Mouse (Mus musculus) intestine, embryonic 14.5 days (tissue): Measurements from ENCODE around the gene Arhgef40. TPM values are rescaled to one million over a fixed set of nuclear protein-coding genes. Genes with fewer than 3 reads are reported as not detected.
A peak's percentile ranks its signal among the peaks of the same experiment; 100 is the strongest.

Source experiments
- ATAC-seq: fragments of 200-750 bp; cut with Nextera tagmentation; replicated peaks from 2 replicates; pipeline ENCODE4 v1.8.0; 2017; ENCODE audit warnings: low read depth, moderate number of reproducible peaks, moderate TSS enrichment, moderate library complexity; ENCODE audit not compliant: low FRiP score, low TSS enrichment
- DNase-seq: peaks from one replicate; pipeline ENCODE4 v3.0.0-alpha.2; 2018; ENCODE audit warnings: low spot score
- H3K27ac ChIP-seq: fragments of 300-500 bp; sonication (generic); 2 replicates; pipeline ENCODE4 v1.5.1; 2014; ENCODE audit warnings: low read depth, mild to moderate bottlenecking, control low read depth
- H3K27me3 ChIP-seq: fragments of 300-500 bp; sonication (generic); replicated peaks from 2 replicates; pipeline ENCODE4 v1.6.1; 2014; ENCODE audit warnings: low read length, control low read depth; ENCODE audit not compliant: control insufficient read depth, insufficient read depth
- H3K36me3 ChIP-seq: fragments of 300-500 bp; sonication (generic); 2 replicates; pipeline ENCODE4 v1.6.1; 2014; ENCODE audit warnings: low read length, control low read depth; ENCODE audit not compliant: control insufficient read depth, insufficient read depth
- H3K4me1 ChIP-seq: fragments of 300-500 bp; sonication (generic); replicated peaks from 2 replicates; pipeline ENCODE4 v1.6.1; 2014; ENCODE audit warnings: low read length, control low read depth, mixed read lengths; ENCODE audit not compliant: control insufficient read depth, insufficient read depth
- H3K4me2 ChIP-seq: fragments of 300-500 bp; sonication (generic); 2 replicates; pipeline ENCODE4 v1.6.1; 2014; ENCODE audit warnings: low read length
- H3K4me3 ChIP-seq: fragments of 300-500 bp; sonication (generic); 2 replicates; pipeline ENCODE4 v1.5.1; 2014; ENCODE audit warnings: low read depth, low read length, control low read depth, mixed read lengths
- H3K9ac ChIP-seq: fragments of 300-500 bp; sonication (generic); 2 replicates; pipeline ENCODE4 v1.6.1; 2014; ENCODE audit warnings: mild to moderate bottlenecking, low read length
- H3K9me3 ChIP-seq: fragments of 300-500 bp; sonication (generic); 2 replicates; pipeline ENCODE4 v1.6.1; 2016; ENCODE audit warnings: low read length, control low read depth; ENCODE audit not compliant: control insufficient read depth
- WGBS: fragments of 180-500 bp; shearing (Covaris S2); extraction: QIAGEN DNeasy Blood & Tissue Kit; methylation state at CpG from one replicate; pipeline ENCODE4 v1.1.7; 2014; 5-methylcytosine and 5-hydroxymethylcytosine counted together
- polyA plus RNA-seq: library from polyadenylated mRNA; unstranded; fragments of >200 nt; fragmentation: Nextera tagmentation; extraction: Ambion mirVana; gene quantifications from 2 replicates; pipeline ENCODE4 v1.2.1, GENCODE M21; 2014

The Arhgef40 gene
- polyA plus RNA-seq, 1 experiment from 2014 or later: 80.8 TPM

DNA sequence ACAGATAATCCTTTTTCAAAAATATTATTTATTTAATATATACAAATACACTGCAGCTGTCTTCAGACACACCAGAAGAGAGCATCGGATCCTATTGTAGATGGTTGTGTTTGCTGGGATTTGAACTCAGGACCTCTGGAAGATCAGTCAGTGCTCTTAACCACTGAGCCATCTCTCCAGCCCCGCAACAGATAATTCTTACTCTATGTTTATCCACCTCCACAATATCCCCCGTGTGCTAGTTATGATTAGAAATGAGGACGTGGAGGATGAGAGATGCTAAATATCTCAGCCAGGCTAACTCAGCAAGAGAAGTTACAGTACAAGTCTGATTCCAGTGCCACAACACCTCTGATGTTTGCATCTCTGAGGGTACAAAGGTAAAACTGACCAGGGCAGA is 9.9 kb downstream of the Arhgef40 start:
- peaks cover 100% of the 10 kb centered on the region for H3K36me3 ChIP-seq
- no peak overlapping the region for H3K9ac ChIP-seq
- H3K4me1 ChIP-seq: no peaks in the 10 kb centered on the region
- 86% methylated on average over 4 of the region's 4 CpGs for WGBS
- H3K9me3 ChIP-seq: no peaks in the 10 kb centered on the region
- no peak overlapping the region for H3K27ac ChIP-seq
- H3K4me2 ChIP-seq: no peak overlapping the region
- H3K27me3 ChIP-seq: no peaks in the 10 kb centered on the region
- DNase-seq (no peak), ATAC-seq (no peak)
- H3K4me3 ChIP-seq: no peak overlapping the region

DNA sequence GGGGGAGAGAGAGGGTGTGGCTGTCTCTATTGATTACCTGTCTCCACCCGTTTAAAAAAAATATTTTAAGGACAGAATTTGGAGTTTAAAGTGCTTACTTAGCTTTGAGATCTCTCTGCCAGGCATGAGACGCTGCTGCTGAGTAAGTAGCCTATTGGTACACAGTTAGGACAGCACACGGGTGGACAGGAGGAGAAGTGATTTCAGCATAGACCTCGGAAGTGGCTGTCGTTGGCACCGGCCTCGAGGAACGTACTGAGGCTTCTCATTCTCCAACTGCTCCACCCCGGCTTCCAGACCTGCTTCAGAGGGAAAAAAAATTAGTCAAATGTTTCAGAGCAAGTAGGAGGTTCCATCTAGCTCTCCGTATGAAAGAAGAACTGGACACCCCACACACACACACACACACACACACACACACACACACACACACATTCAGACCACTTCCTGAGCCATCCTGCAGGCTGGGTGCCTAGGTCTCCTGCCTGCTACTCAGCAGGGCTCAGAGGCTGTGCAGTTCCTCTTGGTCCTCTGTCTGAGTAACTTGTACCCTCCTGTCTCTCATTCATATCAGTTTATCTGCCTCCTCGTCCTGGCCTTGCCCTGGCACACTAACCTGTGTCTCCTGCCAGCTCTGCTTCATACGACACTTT is 10.8 kb downstream of the Arhgef40 start:
- Histone ChIP-seq H3K4me3 (no peak overlapping the region), H3K9me3 (no peaks in the 10 kb centered on the region), H3K9ac (no peak overlapping the region), H3K36me3 (peaks cover 100% of the 10 kb centered on the region), H3K27me3 (no peaks in the 10 kb centered on the region), H3K4me2 (no peak overlapping the region), H3K4me1 (no peaks in the 10 kb centered on the region), H3K27ac (no peak overlapping the region)
- no peak for DNase-seq
- 74% methylated on average over 12 of the region's 12 CpGs for WGBS
- ATAC-seq: no peak

DNA sequence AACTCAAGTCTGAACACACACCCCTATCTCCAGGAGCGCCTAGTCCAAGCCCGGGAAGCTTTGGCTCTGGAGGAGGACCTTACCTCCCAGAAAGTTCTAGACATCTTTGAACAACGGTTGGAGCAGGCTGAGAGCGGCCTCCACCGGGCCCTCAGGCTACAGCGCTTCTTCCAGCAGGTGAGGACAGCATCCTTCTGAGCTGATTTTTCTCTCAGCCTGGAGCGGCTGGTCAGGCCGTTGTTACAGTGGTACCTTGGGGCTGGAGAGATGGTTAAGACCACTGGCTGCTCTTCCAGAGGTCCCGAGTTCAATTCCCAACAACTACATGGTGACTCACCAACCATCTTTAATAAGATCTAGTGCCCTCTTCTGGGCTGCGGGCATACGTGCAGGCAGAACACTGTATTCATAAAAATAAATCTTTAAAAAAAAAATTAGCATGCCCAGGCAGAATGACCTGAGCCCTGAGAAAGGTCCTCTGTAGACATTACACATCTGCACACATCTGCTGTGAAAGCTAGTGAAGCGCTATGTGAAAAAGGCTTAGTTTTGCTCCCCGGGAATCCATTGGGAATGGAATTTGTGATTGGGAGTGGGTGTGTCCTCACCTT is 11.8 kb downstream of the Arhgef40 start:
- Histone ChIP-seq H3K4me3 (no peak overlapping the region), H3K4me1 (no peaks in the 10 kb centered on the region), H3K36me3 (peaks cover 99% of the 10 kb centered on the region), H3K27ac (no peak overlapping the region), H3K9me3 (no peaks in the 10 kb centered on the region), H3K27me3 (no peaks in the 10 kb centered on the region), H3K9ac (no peak overlapping the region), H3K4me2 (no peak overlapping the region)
- no peak for DNase-seq
- no peak for ATAC-seq
- WGBS: 88% methylated on average over 13 of the region's 13 CpGs

- Histone ChIP-seq H3K4me2 (no peak overlapping the region), H3K4me3 (no peak overlapping the region), H3K36me3 (peaks cover 97% of the 10 kb centered on the region), H3K4me1 (no peaks in the 10 kb centered on the region), H3K27me3 (no peaks in the 10 kb centered on the region), H3K9ac (no peak overlapping the region), H3K27ac (no peak overlapping the region), H3K9me3 (no peaks in the 10 kb centered on the region)
- DNase-seq (no peak), ATAC-seq (no peak)
- 72% methylated on average over 17 of the region's 17 CpGs for WGBS
Observed at GRCm38 (mm10) chr14:51996866-51997265, 12.3 kb downstream of the Arhgef40 start.

GRCm38 (mm10) chr14:51997483-51997882 is 13.0 kb downstream of the Arhgef40 start:
- Histone ChIP-seq H3K4me3 (no peak overlapping the region), H3K36me3 (peaks cover 97% of the 10 kb centered on the region), H3K9ac (no peak overlapping the region), H3K4me2 (no peak overlapping the region), H3K27me3 (no peaks in the 10 kb centered on the region), H3K9me3 (no peaks in the 10 kb centered on the region), H3K4me1 (no peaks in the 10 kb centered on the region), H3K27ac (no peak overlapping the region)
- ATAC-seq: no peak
- no peak for DNase-seq
- WGBS: 93% methylated on average over 14 of the region's 14 CpGs

DNA sequence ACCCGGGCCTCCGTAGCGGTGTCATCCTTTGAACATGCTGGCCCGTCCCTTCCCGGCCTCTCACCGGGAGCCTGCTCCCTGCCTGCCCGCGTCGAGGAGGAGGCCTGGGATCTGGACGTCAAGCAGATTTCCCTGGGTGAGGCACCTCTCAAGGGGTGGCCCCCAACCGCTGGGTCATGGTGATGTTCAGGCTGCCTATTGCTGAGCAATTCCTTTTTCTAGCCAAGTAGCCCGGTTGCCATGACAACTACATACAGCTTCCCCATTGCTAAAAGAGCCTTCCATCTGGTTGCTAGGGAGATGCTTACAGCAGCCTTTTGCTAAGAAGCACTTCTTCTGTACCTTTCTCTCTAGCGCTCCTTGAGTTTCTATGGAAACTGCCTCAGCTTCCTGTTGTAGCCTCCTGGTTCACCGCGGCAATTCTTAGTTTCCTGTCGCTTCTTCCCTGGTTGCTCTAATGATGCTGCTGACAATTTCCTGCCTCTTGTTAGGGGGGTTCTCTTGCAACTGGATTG is 19.5 kb downstream of the Arhgef40 start:
- Histone ChIP-seq H3K4me2 (no peak overlapping the region), H3K27me3 (no peaks in the 10 kb centered on the region), H3K27ac (peak overlapping the region; percentile 1; the same call in 1 of the 2 replicates), H3K36me3 (peaks cover 90% of the 10 kb centered on the region), H3K9me3 (no peaks in the 10 kb centered on the region), H3K4me1 (peaks cover 1% of the 10 kb centered on the region; the same call in 1 of the 2 replicates), H3K9ac (no peak overlapping the region), H3K4me3 (no peak overlapping the region)
- DNase-seq: no peak
- ATAC-seq: peak; percentile 25; the same call in 1 of the 2 replicates
- WGBS: 35% methylated on average over 16 of the region's 16 CpGs

DNA sequence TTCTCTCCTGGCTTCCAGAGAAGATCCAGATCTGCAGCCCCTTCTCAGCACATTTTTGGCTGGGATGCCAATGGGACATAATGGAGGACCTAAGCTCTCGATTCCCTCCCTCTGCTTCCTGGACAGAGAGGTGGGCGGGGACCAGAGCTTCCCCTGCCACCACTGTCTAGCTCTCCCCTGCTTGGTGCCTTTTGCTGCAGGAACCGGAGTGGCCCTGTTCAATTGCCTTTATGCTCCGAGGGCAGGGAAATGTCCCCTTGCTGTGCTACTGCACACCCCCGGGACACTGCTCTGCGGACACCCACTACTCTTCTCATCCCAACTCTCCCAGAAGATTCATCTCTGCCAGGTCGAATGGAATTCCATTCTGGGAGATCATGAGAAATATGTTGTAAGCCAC is 20.6 kb downstream of the Arhgef40 start:
- no peak overlapping the region for H3K4me2 ChIP-seq
- H3K27ac ChIP-seq: no peak overlapping the region
- no peak overlapping the region for H3K4me3 ChIP-seq
- peaks cover 10% of the 10 kb centered on the region for H3K4me1 ChIP-seq
- H3K27me3 ChIP-seq: no peaks in the 10 kb centered on the region
- no peak overlapping the region for H3K9ac ChIP-seq
- ATAC-seq: no peak
- no peaks in the 10 kb centered on the region for H3K9me3 ChIP-seq
- DNase-seq: no peak
- WGBS: 74% methylated on average over 7 of the region's 7 CpGs
- peaks cover 85% of the 10 kb centered on the region for H3K36me3 ChIP-seq

DNA sequence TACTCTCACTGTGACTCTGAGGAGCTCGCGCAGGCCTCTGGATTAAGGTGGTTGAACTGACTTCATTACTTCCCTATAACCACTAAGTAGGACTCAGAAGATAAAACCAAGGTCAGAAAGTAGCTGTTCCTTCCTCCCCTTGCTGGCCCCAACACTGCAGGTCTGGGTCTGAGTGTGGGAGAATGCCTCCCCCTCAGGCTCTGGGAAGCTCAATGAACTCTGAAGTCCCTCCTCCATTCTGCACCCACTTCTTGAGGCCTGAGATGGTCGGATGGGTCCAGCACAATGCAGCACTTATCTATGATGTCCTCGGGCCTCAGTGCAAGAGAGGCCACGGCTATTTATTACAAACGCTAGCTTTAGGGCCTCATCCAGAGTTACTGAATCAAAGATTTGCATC is 21.1 kb downstream of the Arhgef40 start:
- DNase-seq (no peak), ATAC-seq (no peak)
- no peaks in the 10 kb centered on the region for H3K27me3 ChIP-seq
- no peaks in the 10 kb centered on the region for H3K9me3 ChIP-seq
- H3K4me2 ChIP-seq: no peak overlapping the region
- 77% methylated on average over 6 of the region's 6 CpGs for WGBS
- H3K36me3 ChIP-seq: peaks cover 80% of the 10 kb centered on the region
- H3K4me1 ChIP-seq: peaks cover 15% of the 10 kb centered on the region
- no peak overlapping the region for H3K27ac ChIP-seq
- no peak overlapping the region for H3K9ac ChIP-seq
- H3K4me3 ChIP-seq: no peak overlapping the region

- H3K27me3 ChIP-seq: no peaks in the 10 kb centered on the region
- H3K4me1 ChIP-seq: peaks cover 21% of the 10 kb centered on the region
- H3K4me2 ChIP-seq: no peak overlapping the region
- H3K36me3 ChIP-seq: peaks cover 74% of the 10 kb centered on the region
- DNase-seq: no peak
- no peak for ATAC-seq
- no peaks in the 10 kb centered on the region for H3K9me3 ChIP-seq
- no peak overlapping the region for H3K4me3 ChIP-seq
- 75% methylated on average over 8 of the region's 8 CpGs for WGBS
- 0 out of 2 replicates have a peak overlapping the region, but pooled peaks have one; percentile 3 for H3K9ac ChIP-seq
- no peak overlapping the region for H3K27ac ChIP-seq
Observed at GRCm38 (mm10) chr14:52006241-52006640, 21.7 kb downstream of the Arhgef40 start.
